Mouse (Mus musculus) CH12.LX (cell line): ENCODE results near the gene Ctnnd2.

ENCODE experiments used
- MAZ ChIP-seq: IDR thresholded peaks from 2 replicates; pipeline ENCODE4 v1.6.1; 2012; ENCODE audit warnings: low read depth, mild to moderate bottlenecking, inconsistent platforms, low read length, improper control_type of control experiment, moderate library complexity
- POLR2A ChIP-seq: IDR thresholded peaks from 2 replicates; pipeline ENCODE4 v1.6.1; 2011; ENCODE audit warnings: low read depth, mild to moderate bottlenecking, improper control_type of control experiment, low read length
- POLR2AphosphoS2 ChIP-seq: IDR thresholded peaks from 2 replicates; pipeline ENCODE4 v1.6.1; 2011; ENCODE audit warnings: low read depth, low read length, improper control_type of control experiment
- USF1 ChIP-seq: IDR thresholded peaks from 2 replicates; pipeline ENCODE4 v1.6.1; 2014; ENCODE audit warnings: low read depth, mild to moderate bottlenecking, inconsistent platforms, low read length, improper control_type of control experiment
- ZC3H11A ChIP-seq: IDR thresholded peaks from 2 replicates; pipeline ENCODE4 v1.6.1; 2012; ENCODE audit warnings: low read depth, mild to moderate bottlenecking, inconsistent platforms, low read length, improper control_type of control experiment

- TF ChIP-seq POLR2A (no peak), MAZ (no peak), ZC3H11A (no peak), POLR2AphosphoS2 (no peak), USF1 (no peak)
Observed at GRCm38 (mm10) chr15:30423146-30423545, 250.8 kb downstream of the Ctnnd2 start.
